Mouse (Mus musculus) small intestine, adult 2 months (tissue): ENCODE measurements around the gene Tbc1d2b.

Experiments
- CTCF ChIP-seq: fragments of 200-500 bp; IDR thresholded peaks from 2 replicates; pipeline ENCODE4 v1.5.1; 2012; ENCODE audit warnings: low read depth, mild to moderate bottlenecking, control low read depth, inconsistent platforms, low read length, moderate library complexity, mixed read lengths; ENCODE audit not compliant: insufficient replicate concordance, insufficient read length; ENCODE audit errors: extremely low read depth
- POLR2A ChIP-seq: fragments of 200-500 bp; IDR thresholded peaks from 2 replicates; pipeline ENCODE4 v1.6.1; 2012; ENCODE audit warnings: low read depth, mild to moderate bottlenecking, control low read depth, inconsistent platforms, low read length, moderate library complexity

DNA sequence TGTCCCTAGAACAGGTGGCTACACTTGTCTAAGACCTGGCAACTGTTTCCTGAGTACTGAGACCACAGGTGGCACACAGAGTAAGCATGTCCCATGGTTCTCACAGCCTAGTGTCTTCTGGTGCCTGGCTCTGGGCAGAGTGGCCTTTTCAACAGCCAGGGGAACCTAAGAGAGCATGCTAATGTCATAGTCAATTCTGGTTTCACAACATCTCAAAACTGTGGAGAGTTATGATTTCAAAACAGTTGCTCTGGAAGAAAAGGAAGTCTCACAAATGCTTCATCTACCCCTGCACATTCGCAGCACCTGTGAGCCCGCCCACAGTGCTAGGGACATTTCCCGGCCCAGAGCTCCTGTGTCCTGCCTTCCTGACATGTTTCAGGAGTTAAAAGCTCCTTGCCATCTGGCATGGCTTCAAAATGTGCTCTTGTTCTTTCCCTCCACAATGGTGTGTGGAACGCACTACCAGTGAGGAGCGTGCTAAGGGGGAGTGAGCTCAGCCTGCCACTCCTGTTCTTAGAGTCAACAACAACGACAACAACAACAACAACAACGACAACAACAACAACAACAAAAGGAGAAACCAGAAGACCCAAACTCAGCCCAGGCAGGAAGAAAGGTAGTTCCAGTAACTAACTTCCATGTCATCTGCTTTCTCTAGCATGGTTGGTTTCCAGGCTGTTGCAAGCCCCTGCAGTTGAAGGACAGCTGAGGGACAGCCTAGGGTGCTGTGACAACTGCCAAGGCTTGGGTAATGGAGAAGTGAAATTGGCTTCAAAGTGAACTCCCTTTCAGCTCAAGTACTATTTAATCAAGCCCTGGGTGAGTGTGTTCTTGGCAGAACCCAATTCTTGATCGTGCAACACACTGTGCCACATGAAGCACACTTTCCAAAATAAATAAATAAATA is 37.6 kb downstream of the Tbc1d2b start:
- TF ChIP-seq CTCF (no peak), POLR2A (no peak)
